8 mouse cellular contexts compared by ENCODE assay signal in genomic region chr4:45010806-45011415, GRCm38 (mm10). TPM values are rescaled to one million over a fixed set of nuclear protein-coding genes. Genes with fewer than 3 reads are reported as not detected.
A peak's percentile ranks its signal among the peaks of the same experiment; 100 is the strongest.
DNase-seq lines count a peak whose midpoint lies in the region; ATAC-seq and TF ChIP-seq lines count a peak whose summit lies in the region.

No protein-coding gene starts in this region.

- no peak for ATAC-seq in erythroblast, adult 5-6 weeks (replicated peaks; ENCODE audit: low FRiP score, poor library complexity, severe bottlenecking)
- no peak for ATAC-seq in heart, embryonic 16.5 days (replicated peaks; ENCODE audit: extremely low read depth, insufficient read depth, low FRiP score)
- no peak for ATAC-seq in limb, embryonic 12.5 days (ENCODE audit: insufficient number of reproducible peaks, insufficient read depth, low FRiP score, low TSS enrichment, low read depth)
- ATAC-seq in neural tube, embryonic 14.5 days (ENCODE audit: low read depth), result no peak

- peaks cover 2% of the 10 kb centered on the region for H3K36me3 ChIP-seq in erythroblast, embryonic 14.5 days (ENCODE audit: control insufficient read depth)
- H3K36me3 ChIP-seq in heart, embryonic 16.5 days (ENCODE audit: control insufficient read depth, insufficient read depth), result no peaks in the 10 kb centered on the region
- H3K36me3 ChIP-seq in limb, embryonic 12.5 days, result peaks cover 8% of the 10 kb centered on the region
- H3K36me3 ChIP-seq in neural tube, embryonic 14.5 days (ENCODE audit: control insufficient read depth, insufficient read depth, low read length), result no peaks in the 10 kb centered on the region

- TF ChIP-seq CTCF in bone marrow macrophage, adult 2 months (IDR thresholded peaks at IDR 0.05; ENCODE audit: low read depth, low read length), result no peak

- DNase-seq in testis, postnatal 10 days (ENCODE audit: low spot score), result no peak
- no peak for DNase-seq in frontal cortex, postnatal 25 days (ENCODE audit: low spot score in 2 of 2)

- TF ChIP-seq POLR2A in bone marrow macrophage, adult 2 months (IDR thresholded peaks at IDR 0.05; ENCODE audit: borderline replicate concordance, low read depth, low read length), result no peak

- H3K9ac ChIP-seq in heart, embryonic 16.5 days (ENCODE audit: low read length), result peak overlapping the region; percentile 88
- H3K9ac ChIP-seq in limb, embryonic 12.5 days (replicated peaks), result peak overlapping the region; percentile 85
- peak overlapping the region; percentile 84 for H3K9ac ChIP-seq in neural tube, embryonic 14.5 days (replicated peaks; ENCODE audit: low read depth, low read length)

- H3K27me3 ChIP-seq in erythroblast, embryonic 14.5 days (ENCODE audit: control insufficient read depth), result no peaks in the 10 kb centered on the region
- no peaks in the 10 kb centered on the region for H3K27me3 ChIP-seq in heart, embryonic 16.5 days (ENCODE audit: control insufficient read depth, insufficient read depth, low read length)
- no peaks in the 10 kb centered on the region for H3K27me3 ChIP-seq in limb, embryonic 12.5 days
- no peaks in the 10 kb centered on the region for H3K27me3 ChIP-seq in neural tube, embryonic 14.5 days (ENCODE audit: control insufficient read depth, insufficient read depth, low read length)

- peak overlapping the region; percentile 64 for H3K27ac ChIP-seq in bone marrow macrophage, adult 2 months (ENCODE audit: insufficient read depth, low read depth, low read length)
- peak overlapping the region; percentile 97 for H3K27ac ChIP-seq in heart, embryonic 16.5 days (ENCODE audit: low read length)
- peak overlapping the region; percentile 98 for H3K27ac ChIP-seq in limb, embryonic 12.5 days
- peak overlapping the region; percentile 93; the same call in 1 of the 2 replicates for H3K27ac ChIP-seq in neural tube, embryonic 14.5 days (ENCODE audit: low read depth, low read length)

- 14% methylated on average over 11 of the region's 11 CpGs for WGBS in heart, embryonic 16.5 days
- WGBS in limb, embryonic 12.5 days, result 11% methylated on average over 11 of the region's 11 CpGs
- WGBS in neural tube, embryonic 14.5 days, result 12% methylated on average over 11 of the region's 11 CpGs

- peak overlapping the region; percentile 87 for H3K4me2 ChIP-seq in heart, embryonic 16.5 days (ENCODE audit: low read depth, low read length)
- peak overlapping the region; percentile 78 for H3K4me2 ChIP-seq in limb, embryonic 12.5 days
- peak overlapping the region; percentile 83 for H3K4me2 ChIP-seq in neural tube, embryonic 14.5 days (ENCODE audit: low read depth, low read length)

- peaks cover 45% of the 10 kb centered on the region for H3K4me1 ChIP-seq in erythroblast, embryonic 14.5 days (ENCODE audit: control insufficient read depth)
- H3K4me1 ChIP-seq in bone marrow macrophage, adult 2 months (ENCODE audit: control insufficient read depth, insufficient read depth, low read length), result peaks cover 13% of the 10 kb centered on the region
- peaks cover 22% of the 10 kb centered on the region for H3K4me1 ChIP-seq in heart, embryonic 16.5 days (ENCODE audit: control insufficient read depth, insufficient read depth, low read length)
- H3K4me1 ChIP-seq in limb, embryonic 12.5 days (replicated peaks), result peaks cover 23% of the 10 kb centered on the region
- peaks cover 21% of the 10 kb centered on the region for H3K4me1 ChIP-seq in neural tube, embryonic 14.5 days (ENCODE audit: control insufficient read depth, insufficient read depth, low read length)

- H3K9me3 ChIP-seq in erythroblast, embryonic 14.5 days (ENCODE audit: control insufficient read depth, low read length), result no peaks in the 10 kb centered on the region
- H3K9me3 ChIP-seq in heart, embryonic 16.5 days (replicated peaks; ENCODE audit: control insufficient read depth, low read length), result no peaks in the 10 kb centered on the region
- no peaks in the 10 kb centered on the region for H3K9me3 ChIP-seq in limb, embryonic 12.5 days
- no peaks in the 10 kb centered on the region for H3K9me3 ChIP-seq in neural tube, embryonic 14.5 days (ENCODE audit: control insufficient read depth, low read length)

- H3K4me3 ChIP-seq in erythroblast, embryonic 14.5 days (replicated peaks), result peak overlapping the region; percentile 99
- peak overlapping the region; percentile 84 for H3K4me3 ChIP-seq in bone marrow macrophage, adult 2 months (ENCODE audit: insufficient read depth, low read length)
- H3K4me3 ChIP-seq in heart, embryonic 16.5 days (ENCODE audit: low read length), result peak overlapping the region; percentile 79
- peak overlapping the region; percentile 71 for H3K4me3 ChIP-seq in limb, embryonic 12.5 days (replicated peaks)
- H3K4me3 ChIP-seq in neural tube, embryonic 14.5 days (ENCODE audit: low read depth, low read length), result peak overlapping the region; percentile 80

RNA-seq across cellular contexts. Expression of gene Zbtb5, which starts 1.3 kb away (rescaled TPM):
- polyA plus RNA-seq in erythroblast, embryonic 14.5 days (2012), result 0.09 and 0.11 TPM in 2 replicates
- total RNA-seq in erythroblast, adult 5-6 weeks (2015; ENCODE audit: low replicate concordance), result 7.5 and 7.7 TPM in 2 replicates
- total RNA-seq in erythroblast, adult 5-6 weeks (2017; ENCODE audit: low replicate concordance), result 9.4 and 10.0 TPM in 2 replicates
- polyA plus RNA-seq in bone marrow macrophage, adult 2 months (2012; ENCODE audit: insufficient read depth, insufficient read length, missing spikeins), result 7.3 and 8.4 TPM in 2 replicates
- polyA plus RNA-seq in heart, embryonic 16.5 days (2015; fragmentation: Nextera tagmentation; extraction: Ambion mirVana), result 14.0 and 15.7 TPM in 2 replicates
- 41.7 and 42.5 TPM in 2 replicates for polyA plus RNA-seq in limb, embryonic 12.5 days (2016; fragmentation: Nextera tagmentation; extraction: Ambion mirVana)
- polyA plus RNA-seq in neural tube, embryonic 14.5 days (2014; fragmentation: Nextera tagmentation; extraction: Ambion mirVana), result 43.5 and 47.3 TPM in 2 replicates

RNA-seq across cellular contexts. Expression of gene Polr1e, which starts 7.5 kb away (rescaled TPM):
- 0.02 and 0.31 TPM in 2 replicates for polyA plus RNA-seq in erythroblast, embryonic 14.5 days (2012)
- total RNA-seq in erythroblast, adult 5-6 weeks (2015; ENCODE audit: low replicate concordance), result 10.4 and 17.9 TPM in 2 replicates
- total RNA-seq in erythroblast, adult 5-6 weeks (2017; ENCODE audit: low replicate concordance), result 8.1 and 9.8 TPM in 2 replicates
- 5.9 and 7.9 TPM in 2 replicates for polyA plus RNA-seq in bone marrow macrophage, adult 2 months (2012; ENCODE audit: insufficient read depth, insufficient read length, missing spikeins)
- polyA plus RNA-seq in heart, embryonic 16.5 days (2015; fragmentation: Nextera tagmentation; extraction: Ambion mirVana), result 80.2 and 90.4 TPM in 2 replicates
- 50.5 and 52.1 TPM in 2 replicates for polyA plus RNA-seq in limb, embryonic 12.5 days (2016; fragmentation: Nextera tagmentation; extraction: Ambion mirVana)
- polyA plus RNA-seq in neural tube, embryonic 14.5 days (2014; fragmentation: Nextera tagmentation; extraction: Ambion mirVana), result 36.3 and 42.8 TPM in 2 replicates

RNA-seq across cellular contexts. Expression of gene Grhpr, which starts 29.7 kb away (rescaled TPM):
- 3.9 and 6.0 TPM in 2 replicates for polyA plus RNA-seq in erythroblast, embryonic 14.5 days (2012)
- 4.2 and 8.4 TPM in 2 replicates for total RNA-seq in erythroblast, adult 5-6 weeks (2015; ENCODE audit: low replicate concordance)
- total RNA-seq in erythroblast, adult 5-6 weeks (2017; ENCODE audit: low replicate concordance), result 1.4 and 6.0 TPM in 2 replicates
- polyA plus RNA-seq in bone marrow macrophage, adult 2 months (2012; ENCODE audit: insufficient read depth, insufficient read length, missing spikeins), result 3.6 and 5.3 TPM in 2 replicates
- polyA plus RNA-seq in heart, embryonic 16.5 days (2015; fragmentation: Nextera tagmentation; extraction: Ambion mirVana), result 97.7 and 107 TPM in 2 replicates
- polyA plus RNA-seq in limb, embryonic 12.5 days (2016; fragmentation: Nextera tagmentation; extraction: Ambion mirVana), result 54.7 and 57.3 TPM in 2 replicates
- polyA plus RNA-seq in neural tube, embryonic 14.5 days (2014; fragmentation: Nextera tagmentation; extraction: Ambion mirVana), result 29.7 and 30.5 TPM in 2 replicates
